Mouse (Mus musculus) megakaryocyte-erythroid progenitor cell, adult 5-6 weeks (primary cell): ENCODE results near the gene Agr2. TPM values are rescaled to one million over a fixed set of nuclear protein-coding genes. Genes with fewer than 3 reads are reported as not detected.

Source experiments
- ATAC-seq: replicated peaks from 2 replicates; pipeline ENCODE4 v1.8.0; 2016; ENCODE audit warnings: mild to moderate bottlenecking, inconsistent platforms; ENCODE audit not compliant: severe bottlenecking, poor library complexity, low FRiP score, low TSS enrichment
- total RNA-seq, 2 experiments: library from RNA; stranded (forward) in 1 of 2; stranded (reverse) in 1 of 2; fragments of 200-1000, 215-1000 nt in 1 of 2; fragments of >200 nt in 1 of 2; fragmentation: Nextera tagmentation in 1 of 2; gene quantifications; 2 replicates each; pipeline ENCODE4 v1.2.3; 2014 to 2017

The Agr2 gene
- total RNA-seq, 2 experiments from 2014 or later = not detected

DNA sequence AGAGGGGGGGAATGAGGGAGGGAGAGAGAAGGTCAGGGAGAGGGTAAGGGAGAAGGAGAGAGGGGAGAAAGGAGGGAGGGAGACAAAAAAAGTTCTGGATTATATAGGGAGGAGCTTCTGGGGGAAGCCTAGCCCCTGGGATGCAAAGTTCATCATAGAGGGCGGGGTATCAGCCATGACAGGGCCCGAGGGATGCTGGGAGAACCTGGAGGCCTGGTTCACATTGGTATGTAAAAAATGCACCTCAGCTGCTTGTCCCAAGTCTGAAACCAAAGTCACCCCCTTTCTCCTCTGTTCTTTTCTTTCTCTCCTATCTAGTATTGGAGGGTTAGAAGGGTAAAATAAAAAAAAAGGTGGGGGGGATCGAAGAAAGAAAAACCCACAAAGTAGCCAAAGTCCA lies 27.4 kb downstream of the Agr2 start:
- no peak for ATAC-seq

GRCm38 (mm10) chr12:36020710-36021109 lies 28.0 kb downstream of the Agr2 start:
- ATAC-seq = no peak

- ATAC-seq = no peak
Measured at GRCm38 (mm10) chr12:36026126-36026525, 33.4 kb downstream of the Agr2 start.

DNA sequence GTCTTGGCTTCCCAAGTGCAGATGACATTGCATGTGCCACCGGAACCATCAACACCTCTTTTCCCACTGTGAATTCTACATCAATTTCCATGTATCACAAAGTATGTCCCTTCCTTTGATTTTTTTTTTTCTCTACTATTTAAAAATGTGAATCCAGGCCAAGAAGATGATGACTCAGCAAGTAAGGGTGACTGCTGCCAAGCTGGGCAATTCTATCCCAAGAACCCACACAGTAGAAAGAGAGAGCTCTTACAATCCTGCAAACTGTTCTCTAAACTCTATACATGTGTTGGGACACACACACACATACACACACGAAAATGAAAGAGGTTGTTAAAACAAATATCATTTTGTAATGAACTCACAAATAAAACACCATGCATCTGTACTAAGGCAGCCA lies 34.5 kb downstream of the Agr2 start:
- no peak for ATAC-seq

GRCm38 (mm10) chr12:36028968-36029645 lies 36.4 kb downstream of the Agr2 start:
- ATAC-seq = no peak

GRCm38 (mm10) chr12:36029687-36030086 lies 37.0 kb downstream of the Agr2 start:
- ATAC-seq = no peak

- ATAC-seq = peak; percentile 59
Measured at GRCm38 (mm10) chr12:36030660-36031363, 38.1 kb downstream of the Agr2 start.

- no peak for ATAC-seq
Measured at GRCm38 (mm10) chr12:36032419-36032818, 39.7 kb downstream of the Agr2 start.

- no peak for ATAC-seq
Measured at GRCm38 (mm10) chr12:36035501-36035900, 42.8 kb downstream of the Agr2 start.

DNA sequence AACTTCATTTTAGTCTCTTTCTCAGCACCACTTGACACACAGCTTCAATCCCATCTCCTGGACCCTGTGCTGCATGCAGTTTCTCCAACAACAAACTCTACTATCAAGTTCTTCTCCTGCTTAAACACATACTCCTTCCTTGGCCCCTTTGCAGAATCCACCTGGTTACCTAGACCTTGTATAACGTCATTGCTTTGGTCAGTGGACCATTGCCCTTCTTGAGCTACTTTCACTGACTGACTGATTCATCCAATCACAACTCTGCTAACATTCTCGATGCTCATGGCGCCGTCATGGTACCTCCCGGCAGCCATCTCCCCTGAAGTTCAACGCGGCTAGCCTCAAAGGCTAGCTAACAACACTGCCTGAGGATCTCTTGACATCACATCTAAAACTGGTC lies 43.4 kb downstream of the Agr2 start:
- ATAC-seq = no peak

DNA sequence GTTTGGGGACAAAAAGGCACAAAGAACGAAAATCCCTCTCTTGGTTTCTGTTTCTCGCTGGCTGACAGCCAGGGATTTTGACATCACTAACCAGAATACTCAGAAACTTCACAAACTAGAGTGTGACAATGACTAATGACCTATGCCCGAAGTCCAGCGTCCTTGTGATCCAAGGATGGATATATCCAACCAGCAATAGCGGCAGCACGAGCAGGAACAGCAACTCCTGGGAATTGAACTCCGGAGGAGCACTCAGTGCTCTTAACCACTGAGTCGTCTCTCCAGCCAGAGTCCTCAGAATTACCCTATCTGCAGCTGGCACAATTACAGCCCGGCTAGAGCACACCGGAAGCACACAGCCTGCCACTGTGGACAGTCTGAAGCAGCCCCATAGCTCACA lies 44.1 kb downstream of the Agr2 start:
- peak; percentile 78 for ATAC-seq

DNA sequence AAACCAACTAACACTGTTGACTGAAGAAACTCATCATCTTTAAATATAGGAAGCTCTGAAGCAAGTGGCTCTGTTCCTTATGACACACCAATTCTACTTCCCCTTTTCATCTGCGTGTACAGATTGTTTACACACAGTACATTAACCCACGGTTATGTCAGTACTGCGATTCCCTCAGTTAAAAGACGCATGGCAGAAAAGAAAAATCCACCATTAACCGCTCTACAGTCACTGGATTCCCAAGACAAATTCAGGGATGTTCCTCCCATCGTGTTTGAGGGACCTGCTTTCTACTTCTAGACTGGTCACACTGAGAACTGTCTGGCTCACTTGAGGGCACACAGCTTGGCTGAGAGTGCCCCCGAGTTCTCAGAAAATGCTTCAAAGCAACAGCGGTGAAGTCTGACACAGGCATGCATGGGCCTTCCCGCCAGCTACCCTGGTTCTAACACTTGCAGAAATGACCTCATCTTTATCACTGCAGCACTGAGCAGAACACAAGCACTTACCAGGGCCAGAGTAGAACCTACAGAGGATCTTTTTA lies 46.9 kb downstream of the Agr2 start:
- ATAC-seq = 0 out of 2 replicates have a peak, but pooled peaks have one; percentile 22

- no peak for ATAC-seq
Measured at GRCm38 (mm10) chr12:36040571-36041280, 48.0 kb downstream of the Agr2 start.

GRCm38 (mm10) chr12:36041281-36041589 lies 48.5 kb downstream of the Agr2 start:
- no peak for ATAC-seq

- peak; percentile 37 for ATAC-seq
Measured at GRCm38 (mm10) chr12:36041703-36042347, 49.1 kb downstream of the Agr2 start.

- ATAC-seq = peak; percentile 87
Measured at GRCm38 (mm10) chr12:36042348-36042778, 49.7 kb downstream of the Agr2 start, which contains the start of gene Tspan13. TSS of gene Tspan13 (minus strand) at chr12:36042500.

- ATAC-seq = no peak
Measured at GRCm38 (mm10) chr12:36044691-36045090, 52.0 kb downstream of the Agr2 start.

DNA sequence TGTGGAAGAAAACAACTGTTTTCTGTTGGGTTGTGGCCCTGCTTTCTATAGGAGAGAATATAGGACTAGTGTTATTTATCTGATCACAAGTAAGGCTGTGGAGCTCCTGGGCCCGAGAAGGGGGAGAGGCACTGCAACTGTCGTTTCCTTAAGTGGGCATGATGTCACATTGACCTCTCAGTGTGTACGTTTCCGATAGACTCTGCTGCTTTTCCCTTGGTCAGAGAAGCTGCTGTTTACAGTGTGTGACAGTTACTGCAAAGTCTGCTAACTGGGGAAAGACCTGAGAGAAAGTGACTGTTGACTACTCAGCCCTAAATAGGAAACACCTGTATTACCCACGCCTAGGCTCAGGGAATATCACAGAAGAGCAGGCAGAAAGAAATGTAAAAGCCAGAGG lies 53.5 kb downstream of the Agr2 start:
- peak; percentile 27 for ATAC-seq

DNA sequence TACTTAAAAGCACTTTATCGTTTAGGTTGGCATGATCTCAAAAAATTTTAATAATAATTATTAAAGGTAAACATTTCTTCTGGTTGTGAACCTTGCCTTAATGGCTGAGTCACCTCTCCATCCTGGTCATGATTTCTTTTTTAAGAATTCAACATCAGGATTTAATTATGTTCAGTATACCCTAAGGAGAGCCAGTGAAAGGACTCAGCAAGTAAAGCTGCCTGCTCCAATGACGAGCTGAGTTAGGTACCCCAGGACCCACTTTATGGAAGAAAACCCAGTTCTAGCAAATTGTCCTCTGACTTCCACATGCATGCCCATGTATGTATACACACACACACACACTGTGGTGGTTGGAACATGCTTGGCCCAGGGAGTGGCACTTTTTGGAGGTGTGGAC lies 54.9 kb downstream of the Agr2 start:
- no peak for ATAC-seq

DNA sequence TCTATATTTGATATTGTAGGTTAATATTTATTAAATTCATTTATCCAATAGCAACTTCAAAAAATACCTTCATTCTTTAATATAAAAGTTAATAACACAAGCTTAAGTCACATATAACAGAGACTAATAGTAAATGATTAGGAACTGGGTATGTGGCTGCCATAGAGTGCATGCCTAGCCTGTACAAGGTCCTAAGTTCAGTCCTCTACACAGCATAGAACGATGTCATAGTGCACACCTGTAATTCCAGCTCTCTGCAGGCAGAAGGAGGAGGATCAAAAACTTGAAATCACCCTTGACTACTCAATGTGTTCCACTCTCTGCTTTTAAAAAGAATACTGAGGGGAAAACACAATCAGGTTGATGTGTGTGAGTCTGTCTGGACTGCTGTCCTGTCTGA lies 57.6 kb downstream of the Agr2 start:
- no peak for ATAC-seq
